Mouse (Mus musculus) heart, embryonic 11.5 days (tissue): ENCODE data around the gene Prpf31. TPM values are rescaled to one million over a fixed set of nuclear protein-coding genes. Genes with fewer than 3 reads are reported as not detected.

Experiments
- ATAC-seq: fragments of 200-750 bp; cut with Nextera tagmentation; replicated peaks from 2 replicates; pipeline ENCODE4 v1.8.0; 2017; ENCODE audit warnings: moderate library complexity; ENCODE audit not compliant: insufficient number of reproducible peaks, low FRiP score, low TSS enrichment
- H3K27ac ChIP-seq: fragments of 300-500 bp; sonication (generic); 2 replicates; pipeline ENCODE4 v1.5.1; 2014; ENCODE audit warnings: mild to moderate bottlenecking, low read depth, low read length
- H3K27me3 ChIP-seq: fragments of 300-500 bp; sonication (generic); 2 replicates; pipeline ENCODE4 v1.6.1; 2014; ENCODE audit warnings: mild to moderate bottlenecking, low read length, mixed read lengths; ENCODE audit not compliant: control insufficient read depth, insufficient read depth
- H3K36me3 ChIP-seq: fragments of 300-500 bp; sonication (generic); 2 replicates; pipeline ENCODE4 v1.6.1; 2014; ENCODE audit warnings: mild to moderate bottlenecking, low read length, moderate library complexity, mixed read lengths; ENCODE audit not compliant: control insufficient read depth, insufficient read depth
- H3K4me1 ChIP-seq: fragments of 300-500 bp; sonication (generic); 2 replicates; pipeline ENCODE4 v1.6.1; 2014; ENCODE audit warnings: low read length; ENCODE audit not compliant: control insufficient read depth, insufficient read depth
- H3K4me2 ChIP-seq: fragments of 300-500 bp; sonication (generic); 2 replicates; pipeline ENCODE4 v1.6.1; 2014; ENCODE audit warnings: mild to moderate bottlenecking, moderate library complexity
- H3K4me3 ChIP-seq: fragments of 300-500 bp; sonication (generic); 2 replicates; pipeline ENCODE4 v1.5.1; 2014; ENCODE audit warnings: low read depth, low read length
- H3K9ac ChIP-seq: fragments of 300-500 bp; sonication (generic); 2 replicates; pipeline ENCODE4 v1.6.1; 2014; ENCODE audit warnings: mild to moderate bottlenecking, low read depth, low read length, moderate library complexity
- H3K9me3 ChIP-seq: fragments of 300-500 bp; sonication (generic); replicated peaks from 2 replicates; pipeline ENCODE4 v1.6.1; 2016; ENCODE audit warnings: low read length; ENCODE audit not compliant: control insufficient read depth
- WGBS: fragments of 180-500 bp; shearing (Covaris S2); extraction: QIAGEN DNeasy Blood & Tissue Kit; methylation state at CpG from one replicate; pipeline ENCODE4 v1.1.7; 2014; ENCODE audit not compliant: insufficient replicate concordance; 5-methylcytosine and 5-hydroxymethylcytosine counted together
- polyA plus RNA-seq: library from polyadenylated mRNA; unstranded; fragments of >200 nt; fragmentation: Nextera tagmentation; extraction: Ambion mirVana; gene quantifications from 2 replicates; pipeline ENCODE4 v1.2.1, GENCODE M21; 2014

Prpf31 gene
- polyA plus RNA-seq, 1 experiment from 2014 or later: 67.6 TPM

- peaks cover 12% of the 10 kb centered on the region; the same call in 1 of the 2 replicates for H3K36me3 ChIP-seq
- peak overlapping the region; percentile 78 for H3K4me3 ChIP-seq
- H3K27ac ChIP-seq: peak overlapping the region; percentile 43; the same call in 1 of the 2 replicates
- ATAC-seq: no peak
- peak overlapping the region; percentile 58 for H3K4me2 ChIP-seq
- no peaks in the 10 kb centered on the region for H3K9me3 ChIP-seq
- WGBS: 0% methylated on average over 11 of the region's 11 CpGs
- H3K4me1 ChIP-seq: peaks cover 24% of the 10 kb centered on the region
- no peaks in the 10 kb centered on the region for H3K27me3 ChIP-seq
- H3K9ac ChIP-seq: peak overlapping the region; percentile 43; the same call in 1 of the 2 replicates
These were observed 14.5 kb downstream of the Prpf31 start for GRCm38 (mm10) chr7:3644348-3644671.

- peak; percentile 97 for ATAC-seq
- H3K27me3 ChIP-seq: no peaks in the 10 kb centered on the region
- peak within 1 kb of the TSS; percentile 89 for H3K4me2 ChIP-seq
- under 1% methylated on average over 58 of the region's 58 CpGs for WGBS
- peak within 1 kb of the TSS; percentile 93 for H3K9ac ChIP-seq
- H3K9me3 ChIP-seq: no peaks in the 10 kb centered on the region
- H3K4me3 ChIP-seq: peak within 1 kb of the TSS; percentile 78
- 0 out of 2 replicates have a peak, but pooled peaks cover 9% of the 10 kb centered on the region for H3K36me3 ChIP-seq
- H3K4me1 ChIP-seq: peaks cover 24% of the 10 kb centered on the region
- H3K27ac ChIP-seq: peak within 1 kb of the TSS; percentile 98
These were observed 15.1 kb downstream of the Prpf31 start, which contains the start of gene Cnot3 for GRCm38 (mm10) chr7:3644672-3645487. Gene Cnot3, plus strand, starts transcription at chr7:3645268.

GRCm38 (mm10) chr7:3645488-3646025 is 15.8 kb downstream of the Prpf31 start:
- peaks cover 8% of the 10 kb centered on the region; the same call in 1 of the 2 replicates for H3K36me3 ChIP-seq
- no peaks in the 10 kb centered on the region for H3K27me3 ChIP-seq
- H3K27ac ChIP-seq: peak overlapping the region; percentile 98
- peak overlapping the region; percentile 78 for H3K4me3 ChIP-seq
- H3K9ac ChIP-seq: peak overlapping the region; percentile 93
- ATAC-seq: 0 out of 2 replicates have a peak, but pooled peaks have one; percentile 1
- H3K4me1 ChIP-seq: peaks cover 24% of the 10 kb centered on the region
- WGBS: under 1% methylated on average over 53 of the region's 58 CpGs
- H3K9me3 ChIP-seq: no peaks in the 10 kb centered on the region
- peak overlapping the region; percentile 89 for H3K4me2 ChIP-seq

GRCm38 (mm10) chr7:3646188-3646587 is 16.4 kb downstream of the Prpf31 start:
- H3K4me3 ChIP-seq: peak overlapping the region; percentile 78
- peak overlapping the region; percentile 93 for H3K9ac ChIP-seq
- 17% methylated on average over 9 of the region's 9 CpGs for WGBS
- no peaks in the 10 kb centered on the region for H3K27me3 ChIP-seq
- no peaks in the 10 kb centered on the region for H3K9me3 ChIP-seq
- H3K27ac ChIP-seq: no peak overlapping the region
- peaks cover 6% of the 10 kb centered on the region; the same call in 1 of the 2 replicates for H3K36me3 ChIP-seq
- peak overlapping the region; percentile 89 for H3K4me2 ChIP-seq
- H3K4me1 ChIP-seq: peaks cover 24% of the 10 kb centered on the region
- no peak for ATAC-seq

GRCm38 (mm10) chr7:3646641-3647040 is 16.9 kb downstream of the Prpf31 start:
- Histone ChIP-seq H3K27me3 (no peaks in the 10 kb centered on the region), H3K4me2 (peak overlapping the region; percentile 89), H3K9ac (peak overlapping the region; percentile 93), H3K27ac (no peak overlapping the region), H3K36me3 (peaks cover 9% of the 10 kb centered on the region), H3K9me3 (no peaks in the 10 kb centered on the region), H3K4me3 (peak overlapping the region; percentile 78), H3K4me1 (peaks cover 24% of the 10 kb centered on the region)
- ATAC-seq: no peak
- 63% methylated on average over 4 of the region's 4 CpGs for WGBS

- no peak overlapping the region for H3K9ac ChIP-seq
- no peaks in the 10 kb centered on the region for H3K9me3 ChIP-seq
- peaks cover 3% of the 10 kb centered on the region; the same call in 1 of the 2 replicates for H3K4me1 ChIP-seq
- H3K27ac ChIP-seq: no peak overlapping the region
- no peak overlapping the region for H3K4me2 ChIP-seq
- no peak overlapping the region for H3K4me3 ChIP-seq
- H3K36me3 ChIP-seq: peaks cover 74% of the 10 kb centered on the region
- no peaks in the 10 kb centered on the region for H3K27me3 ChIP-seq
- WGBS: 79% methylated on average over 4 of the region's 4 CpGs
- ATAC-seq: no peak
These were observed 27.2 kb downstream of the Prpf31 start for GRCm38 (mm10) chr7:3656966-3657365.

- Histone ChIP-seq H3K9me3 (no peaks in the 10 kb centered on the region), H3K4me2 (no peak overlapping the region), H3K4me3 (no peak overlapping the region), H3K9ac (no peak overlapping the region), H3K27me3 (no peaks in the 10 kb centered on the region), H3K36me3 (peaks cover 63% of the 10 kb centered on the region), H3K27ac (no peak overlapping the region), H3K4me1 (peaks cover 5% of the 10 kb centered on the region; the same call in 1 of the 2 replicates)
- no peak for ATAC-seq
- WGBS: 95% methylated on average over 14 of the region's 14 CpGs
These were observed 28.8 kb downstream of the Prpf31 start for GRCm38 (mm10) chr7:3658578-3658977.

GRCm38 (mm10) chr7:3664524-3665214 is 34.9 kb downstream of the Prpf31 start:
- WGBS: 29% methylated on average over 15 of the region's 15 CpGs
- Histone ChIP-seq H3K9me3 (no peaks in the 10 kb centered on the region), H3K27me3 (no peaks in the 10 kb centered on the region), H3K27ac (peak overlapping the region; percentile 91), H3K4me1 (peaks cover 20% of the 10 kb centered on the region), H3K9ac (peak overlapping the region; percentile 93), H3K4me2 (peak overlapping the region; percentile 61), H3K36me3 (peaks cover 21% of the 10 kb centered on the region), H3K4me3 (peak overlapping the region; percentile 76)
- peak; percentile 29; the same call in 1 of the 2 replicates for ATAC-seq
